Mouse (Mus musculus) left cerebral cortex, adult 2 months (tissue): ENCODE results near the gene Pomgnt1. TPM values are rescaled to one million over a fixed set of nuclear protein-coding genes. Genes with fewer than 3 reads are reported as not detected.

Source experiments
- DNase-seq, 2 experiments: peaks; one replicate each; pipeline ENCODE4 v3.0.0; 2021 to 2022; ENCODE audit warnings: low spot score in 2 of 2, mixed read lengths in 1 of 2; ENCODE audit errors: extremely low spot score in 1 of 2
- H3K27ac ChIP-seq: fragments of 200-600 bp; 2 replicates; pipeline ENCODE4 v1.8.1; 2022
- H3K4me3 ChIP-seq: fragments of 200-600 bp; 2 replicates; pipeline ENCODE4 v1.8.1; 2022
- CTCF ChIP-seq: fragments of 200-600 bp; IDR thresholded peaks from 2 replicates; pipeline ENCODE4 v1.8.1; 2022; ENCODE audit warnings: antibody characterized with exemption, mild to moderate bottlenecking, moderate library complexity
- intact Hi-C: fragments of 180-260 bp; cut with DNase I; formaldehyde crosslinking; loops from one replicate; pipeline ENCODE4 v1.15.1; 2025
- total RNA-seq, 2 experiments: library from RNA; stranded (reverse); gene quantifications; 2 replicates each; pipeline ENCODE4 v1.2.3; 2021

The Pomgnt1 gene
- total RNA-seq, 2 experiments from 2014 or later = 80.2 to 85.6 TPM

DNA sequence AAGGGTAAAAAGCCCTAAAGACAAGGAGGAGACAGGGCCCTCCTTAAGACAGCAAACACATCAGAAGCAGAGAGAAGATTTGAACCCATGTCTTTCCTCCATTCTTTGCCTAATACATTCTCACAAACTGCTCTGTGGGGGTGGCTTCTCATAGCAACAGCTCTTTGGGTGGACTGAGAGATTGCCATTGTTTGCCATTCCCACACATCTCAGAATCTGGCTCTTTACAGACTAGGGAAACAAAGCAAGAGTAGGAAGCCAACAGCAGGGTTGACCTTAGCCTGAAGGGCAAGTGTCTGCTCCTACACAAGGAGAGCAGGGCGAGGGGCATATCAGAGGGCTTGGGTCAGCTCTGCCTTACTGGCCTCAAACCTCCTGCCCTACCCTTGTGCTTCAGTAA, 18.1 kb downstream of the Pomgnt1 start:
- peak overlapping the region; percentile 16; the same call in 1 of the 2 replicates for H3K4me3 ChIP-seq
- H3K27ac ChIP-seq = peak overlapping the region; percentile 58
- intact Hi-C loops = loop anchor here (10.0 kb wide), 1 partner anchor 853 kb away; the partner anchor contains the start of genes Hectd3 and Urod
- TF ChIP-seq CTCF = no peak
- no peak for DNase-seq

GRCm38 (mm10) chr4:116142269-116142668, 18.6 kb downstream of the Pomgnt1 start:
- no peak for TF ChIP-seq CTCF
- Histone ChIP-seq H3K27ac (no peak overlapping the region; the same call in 1 of the 2 replicates), H3K4me3 (no peak overlapping the region)
- intact Hi-C loops = loop anchor here (10.0 kb wide), 1 partner anchor 853 kb away; the partner anchor contains the start of genes Hectd3 and Urod
- DNase-seq = no peak

DNA sequence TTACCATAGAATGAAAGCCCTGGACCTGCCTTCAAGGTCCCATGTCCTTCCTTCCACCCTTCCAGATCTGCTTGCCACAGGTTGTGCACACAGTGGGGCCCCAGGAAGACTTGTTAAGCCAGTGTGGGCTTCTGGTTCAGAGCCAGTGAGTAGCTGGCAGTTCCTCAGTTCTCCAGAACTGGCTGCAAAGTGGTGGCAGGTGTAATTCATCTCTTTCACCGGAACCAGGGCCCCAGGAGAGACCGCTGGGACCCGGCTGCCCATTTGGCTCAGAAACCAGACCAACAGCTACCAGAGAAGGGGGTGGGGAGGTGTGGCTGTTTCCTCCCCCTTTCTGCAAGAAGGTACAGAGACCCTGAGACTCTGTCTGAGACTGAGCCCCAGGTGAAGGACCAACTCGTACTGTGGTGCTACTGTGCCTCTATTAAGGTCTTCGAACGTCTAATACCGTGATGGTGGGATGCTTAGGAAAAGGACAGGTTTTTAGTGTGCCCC, 19.7 kb downstream of the Pomgnt1 start:
- DNase-seq = no peak
- no peak; the same call in 1 of the 2 replicates for TF ChIP-seq CTCF
- intact Hi-C loops = loop anchor here (10.0 kb wide), 1 partner anchor 851 kb away; the partner anchor contains the start of genes Hectd3 and Urod
- Histone ChIP-seq H3K4me3 (peak overlapping the region; percentile 67), H3K27ac (peak overlapping the region; percentile 89)

GRCm38 (mm10) chr4:116143891-116144717, 20.5 kb downstream of the Pomgnt1 start:
- intact Hi-C loops = loop anchor here (10.0 kb wide), 1 partner anchor 851 kb away; the partner anchor contains the start of genes Hectd3 and Urod
- peak overlapping the region; percentile 89 for H3K27ac ChIP-seq
- H3K4me3 ChIP-seq = peak overlapping the region; percentile 67
- no peak for TF ChIP-seq CTCF
- DNase-seq = peak; percentile 76 to 78

DNA sequence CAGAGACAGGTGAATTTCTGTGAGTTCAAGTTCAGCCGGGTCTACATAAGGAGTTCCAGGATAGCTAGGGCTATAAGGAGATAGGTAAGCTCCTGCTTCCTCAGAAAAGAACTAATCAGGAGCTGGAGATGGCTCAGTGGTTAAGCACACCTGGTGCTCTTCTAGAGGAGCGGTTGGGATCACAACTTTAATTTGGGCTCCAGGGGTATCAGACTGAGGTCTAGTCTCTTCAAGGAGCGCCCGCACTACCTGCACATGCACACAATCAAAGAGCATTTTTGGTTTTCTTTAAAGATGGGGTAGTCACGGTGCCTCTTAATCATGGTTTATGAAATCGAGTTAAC, 26.1 kb downstream of the Pomgnt1 start:
- no peak for DNase-seq
- peak overlapping the region; percentile 65 for H3K4me3 ChIP-seq
- H3K27ac ChIP-seq = peak overlapping the region; percentile 95
- intact Hi-C loops = loop anchor here (5.0 to 10.0 kb wide), 2 partner anchors 408 to 845 kb away; partner anchors contain the start of genes Gpbp1l1, Hectd3, Tmem69 and Urod
- TF ChIP-seq CTCF = no peak

GRCm38 (mm10) chr4:116150156-116150861, 26.7 kb downstream of the Pomgnt1 start:
- intact Hi-C loops = loop anchor here (5.0 kb wide), 1 partner anchor 407 kb away; the partner anchor contains the start of genes Gpbp1l1 and Tmem69
- H3K4me3 ChIP-seq = peak overlapping the region; percentile 65
- H3K27ac ChIP-seq = peak overlapping the region; percentile 95
- DNase-seq = peak; percentile 65 to 66
- TF ChIP-seq CTCF = no peak

DNA sequence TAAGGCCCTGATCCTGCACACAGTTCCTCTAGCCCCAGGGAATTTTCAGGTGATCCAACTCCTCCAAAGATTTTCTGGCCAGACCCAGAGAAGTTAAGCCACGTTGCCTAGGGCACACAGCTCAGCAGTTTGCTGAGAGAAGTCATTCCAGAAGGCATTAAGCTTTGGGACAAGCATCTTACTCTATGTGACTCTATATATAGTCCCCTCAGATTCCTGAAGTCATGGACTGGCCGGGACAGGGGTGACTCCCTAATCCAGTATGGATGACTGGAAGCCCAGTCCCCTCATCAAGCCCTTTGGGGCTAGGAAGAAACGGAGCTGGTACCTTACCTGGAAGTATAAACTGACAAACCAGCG, 27.2 kb downstream of the Pomgnt1 start:
- H3K27ac ChIP-seq = peak overlapping the region; percentile 90
- DNase-seq = no peak
- TF ChIP-seq CTCF = no peak
- intact Hi-C loops = loop anchor here (5.0 kb wide), 1 partner anchor 406 kb away; the partner anchor contains the start of genes Gpbp1l1 and Tmem69
- H3K4me3 ChIP-seq = peak overlapping the region; percentile 65

- DNase-seq = no peak
- Histone ChIP-seq H3K4me3 (peak within 1 kb of the TSS; percentile 65), H3K27ac (peak within 1 kb of the TSS; percentile 95)
- no peak for TF ChIP-seq CTCF
- intact Hi-C loops = loop anchor here (5.0 kb wide), 1 partner anchor 406 kb away; the partner anchor contains the start of genes Gpbp1l1 and Tmem69
These were observed 27.6 kb downstream of the Pomgnt1 start, which contains the start of gene Lurap1 for GRCm38 (mm10) chr4:116151238-116151637. Gene Lurap1, minus strand, starts transcription at chr4:116151338.

GRCm38 (mm10) chr4:116152702-116153101, 29.1 kb downstream of the Pomgnt1 start:
- intact Hi-C loops = loop anchor here (5.0 kb wide), 1 partner anchor 405 kb away; the partner anchor contains the start of genes Gpbp1l1 and Tmem69
- TF ChIP-seq CTCF = no peak

GRCm38 (mm10) chr4:116157882-116158281, 34.2 kb downstream of the Pomgnt1 start:
- no peak for DNase-seq
- TF ChIP-seq CTCF = no peak
- intact Hi-C loops = no loop called here
- H3K27ac ChIP-seq = no peak overlapping the region
- no peak overlapping the region for H3K4me3 ChIP-seq

More at GRCm38 (mm10) chr4:116152702-116153101, 29.1 kb downstream of the Pomgnt1 start:
- no peak for DNase-seq
- no peak overlapping the region for H3K4me3 ChIP-seq
- H3K27ac ChIP-seq = no peak overlapping the region

GRCm38 (mm10) chr4:116159912-116160311, 36.3 kb downstream of the Pomgnt1 start:
- DNase-seq = peak in 1 of 2 experiments; percentile 35
- Histone ChIP-seq H3K4me3 (no peak overlapping the region), H3K27ac (peak overlapping the region; percentile 85)
- TF ChIP-seq CTCF = peak; percentile 71
- intact Hi-C loops = no loop called here
